Mouse (Mus musculus): ENCODE data around the gene Spns3.

Gene Spns3

DNA sequence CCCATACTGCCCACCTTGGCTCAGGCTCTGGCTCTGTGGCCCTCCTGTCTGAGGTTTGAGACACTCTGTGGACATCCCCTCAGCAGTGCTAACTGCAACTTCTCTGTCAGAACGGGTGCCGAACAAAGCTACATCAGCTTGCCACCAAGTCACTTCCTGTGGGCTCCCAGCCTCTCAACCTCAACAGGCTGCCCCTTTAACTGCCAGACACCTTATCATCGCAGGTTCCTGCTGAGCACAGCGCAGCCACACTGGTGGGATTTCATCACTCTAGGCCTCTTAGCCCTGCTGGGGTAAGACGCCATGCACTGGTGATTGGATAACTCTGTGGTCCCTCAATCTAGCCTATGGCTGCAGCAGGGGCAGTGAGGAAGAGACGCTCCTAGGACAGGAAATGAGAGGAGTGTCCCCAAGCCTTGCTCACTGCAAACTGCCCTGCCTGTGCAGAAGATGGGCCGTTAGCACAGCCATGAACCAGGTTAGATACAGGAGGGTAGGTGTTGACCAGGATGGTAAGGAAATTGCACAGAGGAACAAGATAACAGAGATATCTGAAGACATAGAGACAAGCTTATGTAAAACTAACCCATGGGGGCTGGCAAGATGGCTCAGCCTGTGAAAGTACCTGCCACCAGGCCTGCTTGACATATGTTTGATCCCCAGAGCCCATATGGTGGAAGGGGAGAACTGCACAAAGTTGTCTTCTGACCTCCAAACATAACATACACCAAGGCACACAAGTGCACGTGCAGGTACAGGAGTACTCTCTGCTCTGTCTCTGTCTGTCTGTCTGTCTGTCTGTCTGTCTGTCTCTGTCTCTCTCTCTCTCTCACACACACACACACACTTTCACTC lies at the start of gene Spns3:
Gene Spns3 (minus strand): TSS at position 373 of the 855 bp plus-strand sequence.
- DNase-seq (ENCODE audit: inconsistent ontology term): no peak

DNA sequence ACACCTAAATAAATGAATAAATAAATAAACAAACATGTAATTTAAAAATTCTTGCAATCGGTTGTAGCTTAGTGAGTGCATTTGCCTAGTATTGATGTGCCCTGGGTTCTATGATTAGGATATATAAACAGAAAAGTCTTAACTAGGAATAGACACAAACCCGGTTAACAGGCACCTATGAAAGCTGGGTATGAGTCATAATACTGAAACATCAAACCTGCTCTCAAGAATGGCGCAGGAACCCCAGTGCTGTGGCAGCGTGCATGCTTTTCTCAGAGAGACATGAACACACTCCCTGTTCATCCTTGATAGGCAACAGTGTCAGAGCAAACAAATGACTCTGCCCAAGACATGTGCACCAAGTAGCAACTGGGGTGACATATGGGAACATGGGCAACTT lies 47.5 kb upstream of the Spns3 start:
- DNase-seq (ENCODE audit: inconsistent ontology term): no peak

DNA sequence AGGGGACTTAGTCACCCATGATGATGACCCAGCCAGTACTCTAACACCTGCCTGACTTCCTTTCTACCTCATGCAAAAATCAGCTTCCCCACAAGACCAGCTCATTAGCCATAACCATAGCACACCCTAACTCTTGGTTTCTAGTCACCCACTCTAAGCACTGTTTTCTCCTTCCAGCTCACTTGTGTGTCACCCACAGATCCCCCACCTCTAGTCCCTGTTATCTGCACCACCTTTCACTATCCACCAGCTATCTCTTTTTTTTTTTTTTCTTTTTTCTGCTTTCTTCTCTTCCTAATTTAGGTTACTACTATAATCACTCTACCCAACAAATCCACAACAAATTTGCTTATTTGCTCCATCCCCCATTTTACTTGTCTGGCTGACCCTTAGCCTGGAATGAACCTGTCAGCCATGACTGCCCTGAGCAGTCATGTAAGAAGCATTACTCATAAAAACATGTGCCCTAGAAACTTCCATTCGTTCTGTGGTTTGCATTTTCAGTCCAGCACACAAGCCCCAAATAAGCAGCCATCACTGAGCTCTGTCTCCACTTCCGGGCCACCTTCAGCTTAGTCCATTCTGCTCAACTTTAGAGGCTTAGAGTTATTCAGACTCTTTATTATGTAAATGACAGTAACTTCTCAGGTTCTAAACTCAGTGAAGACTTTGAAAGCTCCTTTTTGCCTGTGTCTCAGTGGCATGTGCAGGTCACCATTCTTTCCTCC lies 44.9 kb upstream of the Spns3 start:
- DNase-seq (ENCODE audit: inconsistent ontology term): peak; percentile 6

DNA sequence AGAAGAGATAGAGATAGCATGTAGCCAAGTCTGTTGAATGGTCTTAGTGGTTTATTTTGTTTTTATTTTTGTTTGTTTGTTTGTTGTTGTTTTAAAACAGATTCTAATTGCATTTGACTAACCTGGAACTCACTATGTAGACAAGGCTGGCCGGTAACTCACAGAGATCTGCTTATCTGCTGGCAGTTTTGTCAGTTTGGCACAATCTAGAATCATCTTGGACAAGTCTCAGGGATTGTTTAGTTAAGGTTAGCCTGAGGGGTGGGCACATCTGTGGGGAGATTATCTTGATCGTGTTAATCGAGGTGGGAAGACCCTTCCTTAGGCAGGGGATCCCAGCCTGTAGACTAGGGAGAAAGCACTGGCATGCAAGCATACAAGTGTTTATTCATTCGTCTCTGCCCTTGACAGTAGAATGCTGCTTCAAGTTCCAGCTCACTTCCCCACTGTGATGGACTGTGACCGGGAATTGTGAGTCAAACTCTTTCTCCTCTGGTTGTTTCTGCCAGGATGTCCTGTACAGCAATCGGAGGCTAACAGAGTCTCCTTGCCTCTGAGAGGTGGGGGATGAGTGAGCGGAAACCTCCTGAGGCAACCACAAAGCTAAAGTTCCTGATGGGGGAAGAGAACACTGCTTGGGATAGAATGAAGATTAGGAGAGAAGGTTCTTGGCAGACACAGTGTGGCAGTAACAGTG lies 37.4 kb upstream of the Spns3 start:
- DNase-seq (ENCODE audit: inconsistent ontology term): peak; percentile 16

DNA sequence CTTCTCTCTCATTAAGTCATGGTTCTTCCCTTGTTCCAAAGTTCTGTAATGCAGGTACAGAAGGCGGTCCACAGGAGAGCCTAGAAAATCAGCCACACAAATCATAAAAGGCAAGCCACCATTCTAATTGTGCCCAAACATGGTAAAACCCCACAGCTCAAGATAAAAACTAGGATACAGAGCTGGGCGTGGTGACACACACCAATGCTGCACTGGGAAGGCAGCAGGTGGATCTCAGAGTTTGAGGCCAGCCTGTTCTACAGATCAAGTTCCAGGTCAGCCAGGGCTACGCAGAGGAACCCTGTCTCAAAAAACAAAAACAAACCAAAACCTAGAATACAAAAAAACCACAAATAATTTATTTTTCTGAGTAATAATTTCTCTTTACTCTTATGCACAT lies 36.3 kb upstream of the Spns3 start:
- DNase-seq (ENCODE audit: inconsistent ontology term): no peak

DNA sequence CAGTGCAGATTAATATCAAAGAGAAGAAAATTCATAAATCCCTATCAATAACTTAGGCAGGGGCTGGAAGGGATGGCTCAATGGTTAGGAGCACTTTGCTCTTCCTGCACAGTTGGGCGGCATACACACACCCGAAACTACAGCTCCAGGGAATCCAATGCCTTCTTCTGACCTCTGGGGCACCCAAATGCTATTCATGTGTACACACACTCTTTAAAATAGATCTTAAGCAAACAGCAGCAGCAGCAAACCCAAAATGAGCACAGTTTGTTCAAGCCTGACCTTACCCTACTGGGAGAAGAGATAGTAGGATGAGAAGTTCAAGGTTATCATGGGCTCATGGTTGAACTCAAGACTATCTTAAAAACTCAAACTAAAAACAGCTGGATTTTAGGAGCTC lies 32.8 kb upstream of the Spns3 start:
- no peak for DNase-seq (ENCODE audit: inconsistent ontology term)

DNA sequence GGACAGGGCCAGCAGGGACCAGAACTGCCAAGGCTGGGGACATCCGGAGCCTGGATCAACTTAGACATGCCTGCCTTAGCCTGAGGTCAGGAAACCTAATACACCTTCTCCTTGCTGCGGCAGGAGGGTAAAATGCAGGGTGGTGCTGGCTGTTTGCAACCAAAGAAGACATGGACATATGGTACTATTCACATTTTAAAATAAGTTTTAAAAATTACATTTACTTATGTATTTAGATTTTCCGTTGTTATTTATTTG lies 32.1 kb upstream of the Spns3 start:
- DNase-seq (ENCODE audit: inconsistent ontology term): no peak

DNA sequence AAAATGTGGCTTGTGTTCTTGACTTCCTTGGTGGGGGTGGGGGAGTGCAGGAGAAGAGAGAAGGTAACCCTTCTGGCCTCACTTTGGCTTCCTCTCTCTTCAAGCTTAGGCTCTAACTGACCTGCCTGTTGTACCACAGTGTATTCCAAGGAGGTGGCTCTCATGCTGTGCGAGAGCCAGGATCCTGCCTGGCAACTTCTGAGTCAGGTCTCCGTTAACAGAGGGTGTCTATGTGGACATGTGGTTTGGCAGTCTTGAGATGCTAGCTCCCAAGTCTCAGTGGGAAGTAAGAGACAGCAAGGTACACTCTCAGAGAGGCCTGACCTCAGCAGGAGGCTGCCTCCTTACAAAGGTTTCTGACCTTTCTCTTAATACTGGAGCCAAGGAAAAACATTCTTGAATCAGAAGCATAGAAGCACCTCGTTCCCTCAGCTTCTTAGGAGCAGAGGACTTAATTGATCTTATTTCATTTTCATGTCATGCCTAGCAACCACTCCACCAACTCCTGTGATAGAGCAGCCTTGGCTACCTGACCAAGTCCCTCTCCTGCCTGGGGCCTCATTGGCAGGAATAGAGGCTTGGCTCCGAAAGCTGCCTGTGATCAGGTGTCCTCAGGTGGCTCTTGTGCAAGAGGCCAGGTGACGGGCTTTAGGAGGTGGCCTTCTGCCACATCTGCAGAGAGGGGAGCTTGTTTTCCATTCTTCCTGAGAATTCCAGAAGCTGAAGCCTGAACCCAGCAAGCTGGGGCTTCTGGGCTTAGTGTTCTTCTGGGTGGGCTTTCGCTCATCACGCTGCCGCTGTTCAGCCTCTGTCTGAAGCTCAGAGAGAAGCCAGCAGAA lies 31.5 kb upstream of the Spns3 start:
- DNase-seq (ENCODE audit: inconsistent ontology term): no peak

DNA sequence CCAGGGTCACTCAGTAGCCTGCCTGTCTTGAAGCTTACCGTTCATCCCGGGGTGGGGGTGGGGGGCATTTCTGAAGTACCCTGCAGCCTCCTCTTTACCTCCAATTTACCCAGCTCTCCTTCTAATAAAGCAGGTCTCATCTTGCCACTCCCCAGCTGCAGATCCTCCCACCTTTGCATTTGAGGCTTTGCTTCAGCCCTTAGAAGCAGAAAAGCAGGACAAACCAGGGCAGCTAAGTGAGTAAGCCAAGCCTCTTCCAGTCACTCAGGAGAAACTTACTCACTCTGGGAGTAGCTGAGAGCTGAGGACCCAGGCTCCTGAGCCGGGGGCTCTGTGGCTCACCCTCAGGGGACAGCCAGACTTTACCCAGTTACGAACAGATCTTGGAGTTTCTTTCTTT lies 28.2 kb upstream of the Spns3 start:
- DNase-seq (ENCODE audit: inconsistent ontology term): no peak

DNA sequence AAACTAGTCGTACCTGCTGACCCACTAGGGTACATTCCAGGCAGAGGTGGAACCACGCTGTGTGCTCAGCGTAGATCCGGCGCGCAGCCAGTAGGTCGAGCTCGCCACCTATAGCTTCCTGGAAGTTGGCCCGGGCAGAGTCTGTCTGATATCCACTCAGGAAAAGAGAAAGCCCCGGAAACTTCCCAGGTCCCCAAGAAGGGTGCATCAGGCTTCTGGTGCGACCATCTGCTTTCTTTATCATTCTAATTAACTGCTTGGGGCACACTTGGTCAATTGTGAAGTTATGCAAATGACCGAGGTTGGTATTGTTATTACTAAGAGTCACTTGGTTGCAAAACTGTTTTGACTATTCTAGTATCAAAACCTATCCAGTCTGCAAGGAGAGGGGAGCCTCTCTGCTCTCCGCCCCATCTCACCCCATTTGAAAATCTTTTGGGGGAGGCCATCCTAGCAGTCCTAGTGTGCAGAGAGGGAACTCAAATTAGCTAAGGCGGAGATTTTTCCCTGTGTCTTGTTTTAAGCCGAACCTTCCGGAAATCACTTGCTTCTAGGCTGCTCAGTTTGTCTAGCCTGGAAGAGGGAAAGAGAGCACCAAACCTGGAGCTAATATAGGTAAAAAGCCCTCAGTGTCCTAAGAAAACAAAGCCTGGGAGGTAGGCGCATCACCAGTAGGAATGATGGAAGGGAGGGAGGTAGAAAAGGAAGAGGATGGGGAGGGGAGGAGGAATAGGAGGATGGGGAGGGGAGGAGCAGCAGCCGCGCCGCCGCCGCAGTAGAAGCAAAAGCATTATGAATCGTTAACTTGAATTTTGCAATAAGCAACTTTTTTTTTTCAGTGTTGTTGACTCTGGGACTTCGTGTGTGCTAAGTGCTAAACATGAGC lies 26.4 kb upstream of the Spns3 start:
- DNase-seq (ENCODE audit: inconsistent ontology term): peak; percentile 35

DNA sequence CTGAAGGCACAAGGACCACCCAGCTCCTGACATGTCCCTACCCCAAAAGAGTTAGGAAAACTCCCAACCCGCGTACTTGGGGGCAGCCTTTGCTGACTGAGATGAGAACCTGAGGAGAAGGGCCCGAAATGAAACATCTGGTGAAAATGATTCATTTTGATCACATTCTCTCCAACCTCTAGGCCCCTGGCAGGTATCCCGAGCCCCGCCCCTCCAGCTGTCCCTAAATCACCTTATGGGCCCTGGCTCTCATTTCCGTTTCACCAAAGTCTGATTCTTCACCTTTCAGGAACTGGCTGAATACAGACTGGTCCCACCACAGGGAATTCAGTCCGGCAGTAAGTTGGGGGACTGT lies 25.8 kb upstream of the Spns3 start:
- DNase-seq (ENCODE audit: inconsistent ontology term): peak; percentile 9

DNA sequence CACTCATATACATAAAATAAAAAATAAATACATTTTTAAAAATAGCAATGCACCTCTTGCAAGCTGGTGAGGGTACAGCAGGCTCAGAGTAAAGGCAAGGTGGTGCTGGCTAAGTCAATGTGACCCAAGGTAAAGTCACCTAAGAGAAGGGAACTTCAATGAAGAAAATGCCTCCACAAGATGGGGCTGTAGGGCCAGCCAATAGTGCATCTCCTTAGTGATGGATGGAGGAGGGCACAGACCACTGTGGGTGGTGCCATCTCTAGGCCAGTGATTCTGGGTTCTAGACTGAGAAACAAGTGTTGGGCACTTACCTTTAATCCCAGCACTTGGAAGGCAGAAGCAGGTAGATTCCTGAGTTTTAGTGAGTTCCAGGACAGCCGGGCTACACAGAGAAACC lies 23.5 kb upstream of the Spns3 start:
- DNase-seq (ENCODE audit: inconsistent ontology term): no peak

DNA sequence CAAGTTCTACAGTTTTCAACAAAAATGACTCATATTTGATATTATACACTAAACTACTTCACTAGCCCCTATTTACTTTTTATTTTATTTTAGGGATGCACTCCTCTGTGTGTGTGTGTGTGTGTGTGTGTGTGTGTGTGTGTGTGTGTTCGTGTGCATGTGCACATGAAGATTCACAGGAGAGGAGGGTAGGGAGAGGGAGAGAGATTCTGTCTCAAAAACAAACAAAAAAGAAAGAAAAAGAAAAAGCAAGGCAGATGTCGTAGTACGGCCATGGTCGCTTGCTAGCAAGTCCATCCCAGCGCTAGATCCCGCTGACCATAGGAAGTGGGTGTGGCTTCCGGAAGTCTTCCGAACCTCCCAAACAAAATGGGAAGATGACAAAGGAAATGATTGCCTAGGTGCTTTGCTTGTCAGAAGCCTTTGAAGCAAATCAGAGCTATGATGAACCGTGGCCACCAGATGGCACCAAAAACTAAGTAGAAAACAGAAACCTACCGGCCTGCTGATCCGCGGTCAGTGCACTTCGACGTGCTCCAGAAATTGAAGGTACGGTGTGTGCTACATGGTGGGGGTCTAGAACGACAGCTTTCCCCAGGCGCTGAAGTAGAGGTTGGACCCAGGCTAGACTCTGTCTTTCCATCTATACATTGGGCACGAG lies 20.1 kb upstream of the Spns3 start:
- DNase-seq (ENCODE audit: inconsistent ontology term): peak; percentile 68

DNA sequence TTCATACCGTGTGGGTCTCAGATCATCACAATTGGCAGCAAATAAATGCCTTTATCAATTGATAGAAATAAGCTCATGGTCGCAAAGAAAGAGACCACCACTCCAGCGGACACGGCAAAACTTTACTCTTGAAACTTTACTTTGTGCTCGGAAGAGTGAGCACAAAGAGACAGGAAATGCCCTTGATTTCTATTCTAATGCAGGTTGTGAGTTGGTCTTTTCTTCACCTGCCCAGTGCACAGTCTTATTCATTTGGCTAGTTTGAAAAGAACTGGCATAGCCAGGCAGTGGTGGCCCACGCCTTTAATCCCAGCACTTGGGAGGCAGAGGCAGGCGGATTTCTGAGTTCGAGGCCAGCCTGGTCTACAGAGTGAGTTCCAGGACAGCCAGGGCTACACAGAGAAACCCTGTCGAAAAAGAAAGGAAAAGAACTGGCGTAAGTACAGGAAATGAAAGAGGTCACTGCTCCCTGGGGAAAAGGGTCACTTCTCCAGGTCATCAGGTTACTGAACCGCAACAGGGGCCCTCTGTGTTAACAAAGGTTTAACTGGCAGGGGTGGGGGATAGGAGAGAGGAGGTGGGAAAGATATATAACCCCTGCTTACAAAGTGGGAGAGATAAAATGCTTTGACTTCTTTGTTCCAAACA lies 19.5 kb upstream of the Spns3 start:
- no peak for DNase-seq (ENCODE audit: inconsistent ontology term)

DNA sequence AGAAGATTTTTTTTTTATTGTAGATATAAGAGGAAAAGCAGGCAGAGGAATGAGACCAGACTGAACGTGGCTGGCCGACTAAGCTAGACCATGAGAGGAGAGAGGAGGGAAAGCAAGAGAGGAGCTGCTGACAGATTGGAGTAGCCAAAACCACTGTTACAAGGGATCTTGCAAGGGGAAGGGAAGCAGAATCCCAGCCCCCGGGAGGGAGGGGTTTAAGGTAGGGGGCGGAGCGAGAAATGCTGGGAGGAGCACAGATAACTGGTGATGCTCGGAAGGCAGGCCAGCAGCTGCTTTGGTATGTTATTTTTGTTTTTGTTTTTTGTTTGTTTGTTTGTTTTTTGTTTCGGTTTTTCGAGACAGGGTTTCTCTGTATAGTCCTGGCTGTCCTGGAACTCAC lies 18.7 kb upstream of the Spns3 start:
- DNase-seq (ENCODE audit: inconsistent ontology term): no peak

DNA sequence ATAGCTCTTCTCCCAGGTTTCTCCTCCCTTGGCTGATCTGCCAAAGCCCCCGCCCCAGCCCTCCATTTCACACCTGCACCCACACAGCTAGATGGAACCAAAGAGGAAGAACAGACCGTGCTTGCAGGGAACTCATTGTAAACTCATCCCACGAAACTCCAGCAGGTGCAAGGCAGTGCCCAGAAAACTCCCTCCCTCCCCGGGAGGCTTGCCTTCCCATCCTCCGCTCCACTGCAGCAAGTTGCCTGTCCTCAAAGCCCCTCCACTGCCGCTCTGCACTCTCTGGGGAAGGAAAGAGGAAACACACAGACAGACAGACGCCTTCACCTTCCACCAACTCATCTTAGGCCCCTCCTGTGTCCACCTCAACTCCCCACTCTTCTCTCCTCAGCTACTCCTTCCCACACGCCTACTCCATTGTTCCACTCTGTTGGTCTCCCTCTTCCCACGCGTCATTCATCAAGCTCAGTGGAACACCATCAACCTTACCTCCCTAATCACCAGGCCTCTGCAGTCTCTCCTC lies 16.6 kb upstream of the Spns3 start:
- no peak for DNase-seq (ENCODE audit: inconsistent ontology term)

DNA sequence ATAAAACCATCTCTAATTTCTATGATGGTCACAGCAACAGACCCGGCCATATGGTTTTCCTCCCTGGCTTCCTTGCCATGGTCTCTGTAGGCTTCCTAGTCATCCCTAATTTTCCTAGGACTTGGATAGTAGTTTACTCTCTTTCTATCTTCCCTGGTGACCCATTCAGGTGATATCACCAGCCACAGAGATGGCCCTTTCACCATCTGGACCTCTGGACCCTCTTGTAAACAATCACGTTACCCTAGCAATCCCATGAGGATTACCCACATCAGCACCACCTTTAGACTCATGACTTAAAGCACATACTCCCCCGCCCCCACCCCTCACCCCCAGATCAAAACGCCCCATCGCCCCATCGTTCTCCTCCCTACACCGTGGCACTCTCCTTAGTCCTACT lies 16.0 kb upstream of the Spns3 start:
- DNase-seq (ENCODE audit: inconsistent ontology term): no peak

DNA sequence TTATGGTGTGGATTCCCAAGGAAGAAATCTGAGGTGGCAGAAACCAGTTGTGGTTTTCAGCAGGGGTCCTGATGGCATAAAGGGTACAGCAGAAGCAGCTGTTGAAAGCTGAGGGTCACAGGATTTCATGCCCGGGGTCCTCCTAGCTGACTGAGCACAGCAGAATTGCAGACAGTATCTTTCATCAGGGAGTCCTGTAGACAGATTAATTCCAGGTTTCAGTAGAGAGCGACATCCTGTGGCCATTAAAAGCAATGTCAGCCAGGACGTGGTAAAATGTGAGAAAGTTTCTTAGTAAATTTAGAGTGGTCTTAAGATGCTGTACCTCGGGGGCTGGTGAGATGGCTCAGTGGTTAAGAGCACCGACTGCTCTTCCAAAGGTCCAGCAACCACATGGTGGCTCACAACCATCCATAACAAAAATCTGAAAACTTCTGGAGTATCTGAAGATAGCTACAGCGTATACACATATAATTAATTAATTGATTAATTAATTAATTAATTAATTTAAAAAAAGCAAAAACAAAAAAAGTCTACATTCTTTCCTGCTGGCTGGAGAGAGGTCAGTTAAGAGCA lies 14.0 kb upstream of the Spns3 start:
- peak; percentile 54 for DNase-seq (ENCODE audit: inconsistent ontology term)

DNA sequence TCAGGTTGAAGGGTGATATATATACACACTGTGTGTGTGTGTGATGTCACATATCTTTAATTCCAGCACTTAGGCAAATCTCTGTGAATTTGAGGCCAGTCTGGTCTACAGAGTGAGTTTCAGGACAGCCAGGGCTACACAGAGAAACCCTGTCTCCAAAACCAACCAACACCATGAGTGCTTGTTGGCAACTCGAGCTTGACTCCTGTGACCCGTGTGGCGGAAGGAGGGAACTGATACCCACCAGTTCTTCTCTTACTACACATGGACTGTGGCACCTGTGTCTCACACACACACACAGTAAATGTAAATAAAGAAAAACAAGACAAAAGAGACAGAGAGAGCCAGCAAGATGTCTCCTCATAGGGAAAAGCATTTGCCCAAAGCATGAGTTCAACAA lies 10.4 kb upstream of the Spns3 start:
- DNase-seq (ENCODE audit: inconsistent ontology term): no peak
